Mouse (Mus musculus): Measurements from ENCODE around the gene Fgfr2.

Fgfr2 gene

GRCm38 (mm10) chr7:132296661-132297443, 826.3 kb downstream of the Fgfr2 start:
- DNase-seq (ENCODE audit: low spot score) = no peak

GRCm38 (mm10) chr7:132296132-132296531, 827.0 kb downstream of the Fgfr2 start:
- no peak for DNase-seq (ENCODE audit: low spot score)

- DNase-seq (ENCODE audit: low spot score) = no peak
Observed at GRCm38 (mm10) chr7:132287340-132287664, 835.8 kb downstream of the Fgfr2 start.

- DNase-seq (ENCODE audit: low spot score) = peak; percentile 53
Observed at GRCm38 (mm10) chr7:132286630-132287339, 836.4 kb downstream of the Fgfr2 start.

GRCm38 (mm10) chr7:132284795-132285194, 838.4 kb downstream of the Fgfr2 start:
- no peak for DNase-seq (ENCODE audit: low spot score)

GRCm38 (mm10) chr7:132284048-132284737, 839.0 kb downstream of the Fgfr2 start:
- DNase-seq (ENCODE audit: low spot score) = no peak

- no peak for DNase-seq (ENCODE audit: low spot score)
Observed at GRCm38 (mm10) chr7:132282576-132282975, 840.6 kb downstream of the Fgfr2 start.

- DNase-seq (ENCODE audit: low spot score) = no peak
Observed at GRCm38 (mm10) chr7:132282161-132282560, 841.0 kb downstream of the Fgfr2 start.

- DNase-seq (ENCODE audit: low spot score) = no peak
Observed at GRCm38 (mm10) chr7:132281753-132282152, 841.4 kb downstream of the Fgfr2 start.

- no peak for DNase-seq (ENCODE audit: low spot score)
Observed at GRCm38 (mm10) chr7:132278658-132279057, 844.5 kb downstream of the Fgfr2 start.

- DNase-seq (ENCODE audit: low spot score) = no peak
Observed at GRCm38 (mm10) chr7:132276287-132276686, 846.9 kb downstream of the Fgfr2 start.

- DNase-seq (ENCODE audit: low spot score) = no peak
Observed at GRCm38 (mm10) chr7:132273741-132274513, 849.2 kb downstream of the Fgfr2 start.

- DNase-seq (ENCODE audit: low spot score) = no peak
Observed at GRCm38 (mm10) chr7:132272984-132273383, 850.2 kb downstream of the Fgfr2 start.

- no peak for DNase-seq (ENCODE audit: low spot score)
Observed at GRCm38 (mm10) chr7:132270364-132270763, 852.8 kb downstream of the Fgfr2 start.

- no peak for DNase-seq (ENCODE audit: low spot score)
Observed at GRCm38 (mm10) chr7:132269661-132270060, 853.5 kb downstream of the Fgfr2 start.

- no peak for DNase-seq (ENCODE audit: low spot score)
Observed at GRCm38 (mm10) chr7:132267721-132268498, 855.2 kb downstream of the Fgfr2 start.

- DNase-seq (ENCODE audit: low spot score) = no peak
Observed at GRCm38 (mm10) chr7:132264763-132265162, 858.4 kb downstream of the Fgfr2 start.

GRCm38 (mm10) chr7:132263186-132263585, 860.0 kb downstream of the Fgfr2 start:
- DNase-seq (ENCODE audit: low spot score) = no peak

GRCm38 (mm10) chr7:132262696-132263095, 860.5 kb downstream of the Fgfr2 start:
- no peak for DNase-seq (ENCODE audit: low spot score)

- DNase-seq (ENCODE audit: low spot score) = no peak
Observed at GRCm38 (mm10) chr7:132261885-132262284, 861.3 kb downstream of the Fgfr2 start.

- no peak for DNase-seq (ENCODE audit: low spot score)
Observed at GRCm38 (mm10) chr7:132260632-132261031, 862.5 kb downstream of the Fgfr2 start.

All from T-cell, adult 2 months (primary cell).